Mouse (Mus musculus): Measurements from ENCODE around the gene Skap1.
A peak's percentile ranks its signal among the peaks of the same experiment; 100 is the strongest.

Gene Skap1

GRCm38 (mm10) chr11:96560229-96560628, 95.8 kb downstream of the Skap1 start:
- no peak for DNase-seq (ENCODE audit: low read depth, low spot score)

DNA sequence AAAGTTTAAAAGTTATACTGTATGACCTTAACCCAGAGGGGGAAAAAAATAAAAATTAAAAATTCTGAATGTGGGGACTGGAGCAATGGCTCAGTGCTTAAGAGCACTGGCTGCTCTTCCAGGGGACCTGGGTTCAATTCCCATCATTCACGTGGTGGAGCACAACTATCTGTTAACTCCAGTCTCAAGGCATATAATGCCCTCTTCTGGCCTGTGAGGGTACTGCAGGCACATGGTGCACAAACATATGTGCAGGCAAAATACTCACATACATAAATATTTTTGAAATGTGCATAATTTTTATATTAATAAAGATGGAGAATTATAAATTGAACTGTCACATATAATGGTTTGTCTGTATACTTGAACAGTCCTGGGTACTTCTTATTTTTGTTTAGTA, 99.7 kb downstream of the Skap1 start:
- DNase-seq (ENCODE audit: low read depth, low spot score) = peak; percentile 20

DNA sequence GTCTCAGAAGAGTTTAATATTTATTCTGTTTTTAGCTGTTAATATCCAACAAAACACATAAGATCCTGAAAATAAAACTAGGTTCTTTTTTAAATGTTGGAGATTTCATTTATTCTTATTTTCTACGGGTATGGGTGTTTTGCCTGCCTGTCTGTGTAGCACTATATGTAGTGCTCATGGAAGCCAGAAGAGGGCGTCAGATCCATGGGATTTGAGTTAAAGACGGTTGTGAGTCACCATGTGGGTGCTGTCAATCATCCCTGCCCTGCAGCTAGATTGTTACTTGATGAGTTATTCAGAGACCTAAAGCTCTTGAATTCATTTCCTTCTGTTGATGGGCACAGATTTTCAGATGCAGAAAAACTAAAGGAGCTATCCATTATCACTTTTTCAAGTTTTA, 108.1 kb downstream of the Skap1 start:
- no peak for DNase-seq (ENCODE audit: low read depth, low spot score)

GRCm38 (mm10) chr11:96576491-96577427, 112.4 kb downstream of the Skap1 start:
- no peak for DNase-seq (ENCODE audit: low read depth, low spot score)

- no peak for DNase-seq (ENCODE audit: low read depth, low spot score)
These were observed 114.3 kb downstream of the Skap1 start for GRCm38 (mm10) chr11:96578551-96579283.

DNA sequence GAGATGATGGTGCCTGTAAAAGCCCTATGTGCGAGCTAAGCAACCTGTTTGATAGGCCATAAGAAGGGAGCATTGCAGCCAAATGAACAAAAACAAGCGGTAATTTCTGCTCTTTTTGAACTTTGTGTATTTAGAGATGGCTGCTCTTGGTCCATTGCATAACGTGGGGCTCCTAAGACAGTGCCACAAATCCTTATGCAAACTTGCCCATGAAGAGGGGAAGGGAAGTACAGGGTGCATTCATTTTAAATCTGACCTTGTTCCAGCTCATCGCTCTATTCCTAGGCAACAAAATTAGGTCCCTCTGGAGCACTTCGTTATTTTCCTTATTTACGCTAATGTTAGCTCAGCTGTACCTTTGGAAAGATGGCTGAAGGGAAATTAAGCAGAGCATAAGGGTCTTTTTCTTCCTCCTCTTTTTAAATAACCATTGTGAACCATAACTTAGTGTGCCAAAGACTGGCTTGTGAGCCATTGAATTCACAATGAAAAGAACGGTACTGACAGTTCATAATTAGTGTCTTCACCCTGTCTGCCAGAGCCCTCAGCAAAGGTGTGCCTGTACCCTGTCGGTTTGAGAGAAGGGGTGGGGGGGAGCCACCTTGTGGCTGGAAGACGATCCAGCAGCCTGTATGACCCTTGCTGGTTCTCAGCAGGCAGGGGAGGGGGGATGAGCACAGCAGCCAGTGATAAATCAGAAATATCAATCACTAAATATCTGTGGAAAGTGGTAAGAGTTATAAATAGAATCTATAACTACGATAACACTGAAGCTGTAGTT, 117.4 kb downstream of the Skap1 start:
- peak; percentile 63 for DNase-seq (ENCODE audit: low read depth, low spot score)

GRCm38 (mm10) chr11:96582595-96582994, 118.2 kb downstream of the Skap1 start:
- DNase-seq (ENCODE audit: low read depth, low spot score) = no peak

DNA sequence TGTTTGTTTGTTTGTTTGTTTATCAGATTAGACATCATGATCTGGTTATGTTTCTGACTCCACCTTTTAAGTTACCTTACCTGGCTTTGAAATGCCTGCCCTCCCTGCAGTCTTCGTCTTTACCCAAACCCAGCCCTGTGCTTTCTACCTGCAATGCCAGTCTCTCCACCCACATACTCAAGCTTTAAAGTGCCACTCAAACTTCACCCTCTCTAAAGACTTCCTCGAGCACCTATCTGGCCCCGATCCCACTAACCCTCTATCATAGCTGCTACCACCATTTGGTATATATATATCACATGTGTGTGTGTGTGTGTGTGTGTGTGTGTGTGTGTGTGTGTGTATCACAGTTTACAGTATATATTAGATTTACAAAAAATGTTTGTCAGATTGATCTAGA, 125.4 kb downstream of the Skap1 start:
- no peak for DNase-seq (ENCODE audit: low read depth, low spot score)

- DNase-seq (ENCODE audit: low read depth, low spot score) = no peak
These were observed 131.5 kb downstream of the Skap1 start for GRCm38 (mm10) chr11:96595890-96596289.

DNA sequence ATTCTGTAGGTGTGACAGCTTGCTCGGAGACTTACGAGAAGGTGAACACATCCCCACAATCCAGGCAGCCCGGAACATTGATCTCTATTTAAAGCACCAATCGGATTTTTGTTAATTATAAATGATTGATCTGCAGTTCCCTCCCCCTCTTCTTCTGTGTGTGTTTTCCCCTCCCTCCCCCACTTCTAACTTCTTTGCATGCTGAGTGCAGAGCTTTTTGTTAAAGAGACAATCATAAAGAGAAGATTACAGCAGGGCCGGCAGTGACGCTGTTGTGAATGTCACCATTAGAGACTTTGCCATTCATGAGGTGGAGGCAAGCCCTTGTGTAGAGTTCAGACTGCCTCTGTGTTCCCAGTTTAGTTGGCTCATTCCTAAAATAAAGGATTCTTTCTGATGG, 131.9 kb downstream of the Skap1 start:
- DNase-seq (ENCODE audit: low read depth, low spot score) = no peak

GRCm38 (mm10) chr11:96602806-96603205, 138.4 kb downstream of the Skap1 start:
- DNase-seq (ENCODE audit: low read depth, low spot score) = no peak

DNA sequence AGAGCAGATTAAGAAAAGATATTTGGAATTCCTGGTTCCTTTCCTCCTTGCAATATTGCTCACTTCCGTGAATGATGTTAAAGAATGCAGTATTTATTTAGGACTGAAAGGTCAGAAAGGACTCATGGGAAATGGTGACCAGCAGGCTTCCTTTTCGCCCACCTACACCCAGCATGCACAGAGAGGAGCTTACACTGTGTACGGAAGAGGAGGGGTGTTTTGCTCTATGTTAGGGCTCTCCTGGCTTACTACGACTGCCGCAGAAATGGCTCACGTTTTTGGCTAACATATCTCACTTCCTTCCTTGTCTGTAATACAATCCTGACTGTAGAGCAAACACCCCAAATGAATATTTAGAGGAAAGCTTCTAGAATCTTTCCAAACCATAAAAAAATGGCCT, 139.9 kb downstream of the Skap1 start:
- DNase-seq (ENCODE audit: low read depth, low spot score) = no peak

DNA sequence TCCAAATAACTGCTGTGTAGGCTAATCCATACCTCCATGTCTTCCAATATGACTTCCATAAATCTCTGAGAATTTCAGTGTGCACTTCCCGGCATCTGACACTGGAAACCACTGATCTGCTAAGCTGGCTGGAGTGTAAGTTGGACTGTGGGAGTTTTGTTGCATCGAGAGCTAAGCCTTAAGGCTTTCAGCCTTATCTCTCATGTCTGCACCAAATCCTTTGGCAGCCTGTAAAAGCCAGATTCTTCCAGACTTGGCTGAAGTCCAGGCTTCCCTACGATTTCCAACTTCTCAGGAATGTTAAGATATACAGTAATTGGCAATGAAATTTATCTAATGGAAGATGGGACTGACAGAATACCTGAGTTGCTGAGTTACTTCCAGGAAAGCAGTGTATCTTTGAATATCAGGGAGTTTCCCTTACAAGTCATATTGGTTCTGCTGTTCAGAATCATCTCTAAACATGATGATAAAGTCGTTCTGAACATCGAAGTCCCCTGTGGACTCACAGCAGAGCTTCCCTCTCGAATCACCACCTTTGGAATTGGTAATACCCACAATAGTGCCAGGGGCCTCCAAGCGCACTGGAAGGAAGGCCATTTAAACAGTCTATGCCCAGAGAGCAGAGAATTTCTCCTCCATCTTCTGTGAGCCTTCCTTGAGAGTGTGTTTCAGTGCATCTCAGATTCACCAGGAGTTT, 140.5 kb downstream of the Skap1 start:
- no peak for DNase-seq (ENCODE audit: low read depth, low spot score)

DNA sequence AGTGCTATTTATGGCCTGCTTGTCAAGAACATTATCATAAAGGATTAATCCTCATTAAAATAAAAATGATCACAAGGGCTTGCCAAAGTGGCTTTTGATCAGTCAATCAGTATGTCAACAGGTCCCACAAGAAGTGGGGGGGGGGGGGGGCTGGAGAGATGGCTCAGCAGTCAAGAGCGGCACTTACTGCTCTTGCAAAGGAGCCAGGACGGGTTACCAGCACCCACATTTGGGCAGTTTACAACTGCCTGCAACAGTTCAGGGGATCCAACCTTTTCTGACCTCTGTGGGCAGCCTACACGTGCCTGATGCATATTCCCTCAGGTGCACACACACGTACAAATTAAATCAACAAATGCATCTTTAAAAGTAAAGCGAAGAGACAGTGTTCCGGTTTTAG, 141.1 kb downstream of the Skap1 start:
- no peak for DNase-seq (ENCODE audit: low read depth, low spot score)

DNA sequence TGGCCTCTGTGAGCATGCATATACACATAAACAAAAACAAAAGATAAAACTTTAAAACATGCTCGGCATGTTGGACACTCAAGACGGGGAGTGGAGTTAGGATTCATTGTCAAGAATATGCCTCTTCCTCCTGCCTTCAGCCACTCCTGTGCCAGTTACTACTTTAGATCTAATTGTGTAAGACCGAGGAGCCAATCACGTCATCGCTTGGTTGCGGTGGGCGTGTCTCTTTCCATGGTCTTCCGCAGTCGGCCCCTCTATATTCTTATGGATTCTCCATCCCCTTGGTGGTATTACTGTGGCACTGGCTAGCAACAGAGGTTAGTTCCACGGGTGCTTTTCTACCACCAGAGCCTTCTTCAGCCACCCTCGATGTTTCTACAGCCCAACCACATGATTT, 148.2 kb downstream of the Skap1 start:
- no peak for DNase-seq (ENCODE audit: low read depth, low spot score)

DNA sequence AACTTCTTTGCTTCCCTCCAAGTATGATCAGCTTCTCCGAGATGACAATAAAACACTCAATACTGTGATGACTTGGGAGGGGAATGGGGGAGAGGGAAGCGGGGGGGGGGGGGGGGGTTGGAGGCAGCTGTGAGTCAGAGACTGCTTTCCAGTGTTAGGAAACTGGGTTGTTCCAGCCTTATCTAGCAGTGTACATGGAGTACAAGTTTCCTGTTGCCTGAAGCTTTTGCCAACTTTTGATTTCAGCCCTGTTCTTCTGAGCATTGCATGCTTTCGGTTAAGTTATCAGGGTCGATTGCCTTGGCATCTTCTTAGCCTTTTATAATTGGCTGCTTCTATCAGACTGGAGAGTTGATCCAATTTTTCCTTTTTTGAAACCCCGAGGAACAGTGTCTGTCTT, 152.4 kb downstream of the Skap1 start:
- DNase-seq (ENCODE audit: low read depth, low spot score) = no peak

DNA sequence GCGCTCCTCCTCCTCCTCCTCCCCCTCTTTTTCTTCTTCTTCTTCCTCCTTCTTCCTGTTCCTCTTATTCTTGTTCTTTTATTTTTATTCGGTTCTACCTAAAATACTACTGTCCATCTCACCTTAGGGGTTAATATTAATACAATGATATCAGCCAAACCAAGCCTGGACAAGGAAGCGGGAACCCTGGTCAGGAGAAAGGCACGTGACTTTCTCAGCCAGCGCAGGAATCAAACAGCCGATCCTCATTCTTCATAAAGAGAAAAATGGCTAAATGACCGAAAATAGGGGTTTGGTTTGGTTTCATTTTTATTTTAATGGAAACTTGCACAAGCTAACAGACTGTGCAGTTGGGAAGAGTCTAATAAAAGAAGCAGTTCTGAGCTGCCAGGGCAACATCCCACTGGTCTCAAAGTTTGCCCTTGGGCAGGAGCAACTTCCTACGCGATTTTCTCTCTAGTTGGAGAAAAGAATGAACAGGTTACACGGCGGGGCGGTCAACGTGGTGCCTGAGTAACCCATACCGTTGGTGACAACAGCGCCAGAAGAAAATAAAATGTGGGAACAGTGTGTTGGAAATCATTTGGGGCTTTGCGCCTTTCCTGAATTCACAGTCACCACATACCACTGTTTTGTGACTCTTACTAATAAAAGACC, 154.5 kb downstream of the Skap1 start:
- DNase-seq (ENCODE audit: low read depth, low spot score) = no peak

- no peak for DNase-seq (ENCODE audit: low read depth, low spot score)
These were observed 155.2 kb downstream of the Skap1 start for GRCm38 (mm10) chr11:96619576-96619975.

- no peak for DNase-seq (ENCODE audit: low read depth, low spot score)
These were observed 155.6 kb downstream of the Skap1 start for GRCm38 (mm10) chr11:96620006-96620405.

GRCm38 (mm10) chr11:96620660-96621059, 156.3 kb downstream of the Skap1 start:
- no peak for DNase-seq (ENCODE audit: low read depth, low spot score)

DNA sequence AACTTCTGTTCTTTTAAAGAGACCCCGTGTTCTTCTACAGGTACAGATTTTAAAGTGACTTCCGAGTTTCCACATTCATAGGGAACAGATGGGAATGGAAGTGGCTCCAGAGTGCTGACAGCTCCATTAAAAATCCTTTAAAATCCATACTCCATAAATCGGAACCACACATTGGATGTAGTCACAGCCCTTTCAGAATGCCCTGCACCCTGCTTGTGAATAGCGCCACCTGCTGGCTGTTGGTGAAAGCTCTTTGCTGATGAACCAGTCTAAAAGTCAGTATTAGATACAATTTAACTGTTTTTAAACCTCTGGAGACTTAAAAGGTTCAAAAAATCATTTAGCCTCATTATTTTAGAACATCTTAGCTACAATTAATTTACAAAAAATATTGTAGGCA, 156.8 kb downstream of the Skap1 start:
- peak; percentile 66 for DNase-seq (ENCODE audit: low read depth, low spot score)

Data from CD4-positive helper T cell, adult 2 months (primary cell).